Mouse (Mus musculus): ENCODE measurements around the gene Ccdc96.

Gene Ccdc96

DNA sequence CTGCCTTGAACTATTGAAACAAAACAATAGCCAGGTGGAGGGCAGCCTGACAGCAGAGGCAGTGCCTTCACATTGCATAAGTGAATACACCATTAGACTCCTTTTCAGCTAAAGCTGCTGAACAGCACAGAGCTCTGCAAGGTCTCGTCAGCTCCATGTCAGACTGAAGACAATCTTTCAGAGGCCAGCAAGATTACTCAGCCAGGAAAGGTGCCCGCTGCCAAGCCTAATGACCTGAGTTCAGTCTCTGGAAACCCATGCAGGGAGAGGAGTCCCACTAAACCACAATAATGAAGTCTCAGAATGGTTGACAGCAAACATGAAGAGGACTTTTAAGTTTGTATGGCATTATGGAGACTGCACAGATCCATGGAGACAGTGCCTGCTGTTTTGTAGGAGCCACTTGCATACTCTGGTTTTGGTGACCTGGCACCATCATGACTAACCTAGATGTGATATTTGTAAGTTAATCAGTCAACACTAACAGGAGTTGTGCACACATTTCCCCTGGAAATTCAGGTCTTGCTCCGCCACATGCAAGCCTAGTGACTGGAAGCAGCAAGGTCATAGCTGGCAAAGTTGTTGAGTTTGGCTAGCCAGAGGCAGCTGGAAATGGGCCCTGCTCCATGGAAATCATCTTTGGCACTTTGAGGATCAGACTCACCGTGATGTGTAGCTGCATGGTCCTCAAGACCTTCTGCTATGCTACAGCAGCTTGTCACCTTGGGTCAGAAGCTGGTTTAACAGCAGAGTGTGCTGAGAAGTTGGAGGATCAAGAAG, 11.3 kb upstream of the Ccdc96 start:
- no peak for DNase-seq (ENCODE audit: low read depth, low spot score)

DNA sequence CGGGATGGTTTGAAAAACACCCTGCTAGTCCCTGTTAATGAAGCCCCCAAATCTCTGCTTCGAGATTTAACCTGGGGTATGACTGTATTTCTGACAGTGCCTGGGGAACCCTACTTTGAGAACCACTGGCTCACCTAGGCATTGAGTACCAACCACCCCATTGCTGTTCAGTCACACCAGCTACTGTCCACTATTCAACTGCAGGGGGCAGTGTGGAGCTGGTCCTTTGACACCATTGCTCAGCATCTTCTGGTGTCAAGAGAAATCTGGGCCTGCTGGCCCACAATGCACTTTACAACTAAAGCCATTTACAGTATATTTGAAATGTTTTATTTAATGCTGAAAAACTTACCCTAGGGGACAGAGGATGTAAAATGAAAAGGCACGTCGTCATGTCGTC, 10.1 kb upstream of the Ccdc96 start:
- DNase-seq (ENCODE audit: low read depth, low spot score): peak; percentile 76

DNA sequence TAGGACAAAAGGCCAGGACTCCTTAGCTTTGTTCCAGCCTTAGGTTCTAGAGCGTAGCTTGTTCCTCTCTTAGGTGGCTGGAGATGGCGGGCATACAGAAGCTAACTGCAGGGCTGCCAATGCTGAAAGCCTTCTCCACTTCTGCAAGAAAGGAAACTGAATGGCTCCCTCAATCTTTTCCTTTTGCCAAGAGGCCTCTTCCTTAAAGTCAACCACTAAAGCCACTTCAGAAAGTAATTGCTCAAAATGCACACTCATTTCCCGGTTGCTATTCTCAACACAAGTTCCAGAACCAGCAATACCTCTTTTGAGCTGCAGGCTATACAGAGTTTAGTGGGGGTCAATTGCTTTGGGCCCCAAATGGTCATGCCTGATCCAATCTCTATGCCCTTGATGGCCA, 6.9 kb upstream of the Ccdc96 start:
- no peak for DNase-seq (ENCODE audit: low read depth, low spot score)

DNA sequence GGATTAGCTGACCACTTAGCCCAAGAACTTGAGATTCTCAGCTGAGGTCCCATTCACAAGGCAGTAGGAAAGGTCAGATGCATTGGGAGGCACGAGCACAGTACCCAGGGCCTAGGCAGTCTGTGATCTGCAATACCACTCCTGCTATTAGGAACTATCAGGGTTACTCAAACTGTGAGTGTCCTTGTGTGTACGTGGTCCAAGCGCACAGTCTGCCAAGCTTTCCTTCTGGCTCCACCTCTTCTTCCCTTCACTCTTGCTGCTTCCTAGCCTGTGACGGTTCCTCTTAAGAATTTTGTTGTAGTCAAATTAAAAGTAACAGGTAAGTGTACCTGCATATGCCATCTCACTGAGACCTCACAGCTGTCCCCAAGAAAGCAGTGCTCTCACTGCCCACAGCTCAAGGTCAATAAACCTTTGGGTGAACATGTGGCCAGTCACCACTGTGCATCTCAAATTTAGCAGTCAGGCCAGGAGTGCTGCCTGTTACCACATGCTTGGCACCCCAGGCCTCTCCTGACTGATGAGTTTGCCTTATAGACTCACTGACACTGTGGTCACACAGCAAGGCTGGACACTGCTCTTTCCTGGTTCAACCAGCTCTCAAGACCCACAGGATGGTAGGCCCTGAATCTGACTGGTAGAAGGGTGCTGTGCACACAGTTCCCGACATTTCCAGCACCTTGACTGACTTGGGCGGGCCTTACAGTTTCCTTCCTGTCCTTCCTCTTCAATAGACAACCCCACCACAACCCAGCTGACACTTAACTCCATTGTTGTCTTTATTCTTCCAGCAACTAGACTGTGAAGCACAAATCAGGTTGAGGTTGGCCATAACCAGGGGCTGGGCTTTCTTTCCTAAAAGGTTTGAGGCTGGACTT, 5.6 kb upstream of the Ccdc96 start:
- DNase-seq (ENCODE audit: low read depth, low spot score): no peak

DNA sequence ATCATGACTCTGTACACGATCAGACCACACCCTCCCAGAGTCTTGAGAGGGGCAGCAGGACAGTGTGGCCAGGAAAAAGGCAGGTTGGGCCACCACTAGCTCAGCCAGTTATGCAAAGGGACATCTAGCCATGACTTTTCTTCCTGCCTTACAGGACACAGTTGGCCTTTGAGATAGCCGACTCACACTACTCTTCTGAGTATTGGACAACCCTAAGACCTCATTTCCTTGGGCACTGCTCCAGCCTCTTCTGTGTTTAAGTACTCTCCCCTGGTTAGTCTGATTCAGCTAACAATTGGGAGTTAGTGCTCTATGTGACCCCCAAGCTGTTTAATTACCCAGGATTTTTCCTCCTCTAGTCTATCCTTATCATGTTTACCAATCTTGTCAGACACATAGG, 4.7 kb upstream of the Ccdc96 start:
- DNase-seq (ENCODE audit: low read depth, low spot score): no peak

DNA sequence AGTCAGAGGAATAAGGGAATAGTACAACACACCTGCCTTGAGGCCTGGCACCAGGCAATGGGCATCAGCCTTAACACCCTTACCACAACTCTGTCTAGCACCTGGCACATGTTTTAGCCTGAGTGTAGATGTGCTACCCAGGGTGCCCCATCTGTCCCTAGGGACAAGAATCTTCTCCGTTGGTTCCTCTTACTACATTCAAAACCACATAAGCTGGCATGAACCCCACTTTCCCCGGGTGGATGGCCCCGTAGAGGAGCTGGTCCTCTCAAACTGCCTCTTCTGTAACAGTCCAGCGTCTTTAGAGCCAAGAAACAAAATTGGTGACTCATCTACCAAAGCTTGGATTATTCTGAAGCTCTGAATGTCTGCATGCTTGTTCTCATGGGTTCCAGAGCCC, 4.0 kb upstream of the Ccdc96 start:
- peak; percentile 60 for DNase-seq (ENCODE audit: low read depth, low spot score)

DNA sequence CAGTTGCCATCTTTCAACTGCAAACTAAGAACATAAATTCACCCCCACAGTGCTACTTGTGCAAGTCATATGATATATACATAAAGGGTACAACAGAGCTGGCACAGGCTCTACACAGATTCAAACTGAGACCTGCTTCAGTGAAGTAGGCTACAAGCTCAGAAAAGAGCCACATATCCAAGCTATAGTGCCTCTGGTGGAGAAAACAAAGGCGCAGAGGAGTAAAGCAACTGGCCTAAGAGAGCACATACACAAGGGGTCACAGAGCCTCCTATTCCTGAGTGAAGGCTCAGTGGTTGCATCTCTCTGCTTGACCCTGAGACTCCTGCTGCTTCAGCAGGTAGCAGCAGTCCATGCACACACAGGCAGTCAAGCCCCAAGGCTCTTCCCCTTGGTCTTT, 3.3 kb upstream of the Ccdc96 start:
- DNase-seq (ENCODE audit: low read depth, low spot score): peak; percentile 48

DNA sequence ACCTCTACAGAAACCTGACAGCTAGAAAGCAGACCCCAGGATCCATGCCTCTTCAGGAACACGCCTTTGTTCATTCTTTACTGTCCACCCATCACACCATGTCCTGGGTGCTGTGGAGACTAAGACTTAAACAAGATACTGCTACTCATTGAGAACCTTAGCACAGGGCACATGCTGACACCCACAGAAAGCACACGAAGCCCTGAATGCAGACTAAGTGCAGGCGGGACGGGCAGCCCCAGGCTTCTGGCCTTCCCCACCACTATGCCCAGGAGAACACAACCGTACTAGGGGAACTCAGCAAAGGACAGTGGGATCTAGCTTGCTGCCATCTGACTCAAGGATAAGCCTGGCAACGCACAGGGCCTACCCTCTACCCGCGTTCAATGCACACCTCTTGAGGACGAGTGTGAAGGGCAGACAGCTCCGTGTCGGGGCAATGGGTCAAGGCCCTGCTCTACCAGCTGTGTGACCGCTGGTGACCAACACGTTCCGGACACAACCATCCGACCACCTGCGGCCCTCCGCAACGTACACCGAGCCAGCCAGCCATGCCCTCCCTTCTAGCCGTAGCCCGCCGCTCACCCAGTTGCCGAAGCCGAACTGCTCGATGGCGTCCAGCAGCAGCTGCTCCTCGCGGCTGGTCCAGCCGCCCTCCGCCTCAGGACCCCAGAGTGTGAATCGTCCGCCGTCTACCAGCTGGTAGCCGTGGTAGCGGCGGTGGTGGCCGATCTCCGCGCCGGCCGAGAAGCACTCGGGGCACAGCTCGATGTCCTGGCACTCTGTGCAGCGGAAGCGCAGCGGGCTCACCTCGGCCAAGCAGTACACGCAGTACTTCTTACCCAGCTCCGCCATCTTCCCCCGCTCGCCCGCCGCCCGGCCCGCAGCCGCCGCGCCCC, 936 bp upstream of the Ccdc96 start:
- DNase-seq (ENCODE audit: low read depth, low spot score): peak; percentile 74

DNA sequence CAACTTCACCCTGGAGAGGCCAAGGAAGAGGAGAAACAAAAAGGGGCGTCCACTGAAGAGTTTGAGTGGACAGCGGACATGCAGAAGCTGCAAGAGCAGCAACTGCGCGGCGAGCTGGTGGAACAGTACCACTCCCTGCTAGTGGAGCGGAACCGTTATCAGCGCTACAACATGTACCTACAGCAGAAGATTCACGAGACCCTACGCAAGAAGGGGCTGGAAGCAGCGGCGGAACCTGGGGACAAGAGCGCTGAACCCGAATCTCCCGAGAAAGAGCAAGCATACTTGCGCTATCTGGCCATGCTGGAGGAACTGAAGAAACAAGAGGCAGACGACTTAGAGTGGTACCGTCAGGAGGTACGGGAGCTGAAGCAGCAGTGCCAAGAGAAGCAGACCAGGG, 918 bp downstream of the Ccdc96 start:
- no peak for DNase-seq (ENCODE audit: low read depth, low spot score)

DNA sequence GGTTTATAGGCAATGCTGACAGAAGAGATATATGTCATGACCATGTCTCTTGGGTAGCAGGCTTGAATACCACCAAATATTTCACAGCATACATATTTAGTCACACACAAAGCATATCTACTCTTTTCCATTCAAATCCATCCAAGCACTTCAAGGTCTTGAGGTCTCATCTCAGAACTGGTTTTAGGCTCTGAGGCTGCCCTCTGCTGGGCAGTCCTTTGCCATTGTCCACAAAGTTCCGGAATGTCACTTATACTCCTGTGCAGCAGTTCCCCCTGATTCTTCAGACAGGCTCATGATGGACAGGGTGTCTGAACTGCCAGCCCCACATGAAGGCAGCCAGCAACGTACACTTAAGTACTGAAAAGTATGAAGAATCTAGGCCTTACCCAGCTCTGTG, 4.8 kb downstream of the Ccdc96 start:
- DNase-seq (ENCODE audit: low read depth, low spot score): no peak

DNA sequence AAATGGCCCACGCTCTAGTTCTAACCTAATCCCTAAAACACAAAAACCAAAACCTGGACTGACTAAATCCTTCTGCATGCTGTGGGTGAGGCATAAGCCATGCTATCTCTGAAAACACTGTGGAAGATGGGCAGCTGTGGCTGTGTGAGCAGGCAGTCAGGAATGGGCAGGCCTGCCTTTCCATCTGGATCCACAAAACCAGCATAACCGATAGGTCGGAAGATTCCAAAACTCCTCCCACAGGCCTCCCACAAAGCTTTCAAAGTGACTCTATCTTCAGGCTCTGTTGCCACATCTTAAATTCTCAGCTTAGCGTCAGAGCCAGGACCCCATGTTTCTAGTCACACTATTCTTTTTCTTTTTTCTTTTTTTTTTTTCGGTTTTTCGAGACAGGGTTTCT, 9.5 kb downstream of the Ccdc96 start:
- no peak for DNase-seq (ENCODE audit: low read depth, low spot score)

DNA sequence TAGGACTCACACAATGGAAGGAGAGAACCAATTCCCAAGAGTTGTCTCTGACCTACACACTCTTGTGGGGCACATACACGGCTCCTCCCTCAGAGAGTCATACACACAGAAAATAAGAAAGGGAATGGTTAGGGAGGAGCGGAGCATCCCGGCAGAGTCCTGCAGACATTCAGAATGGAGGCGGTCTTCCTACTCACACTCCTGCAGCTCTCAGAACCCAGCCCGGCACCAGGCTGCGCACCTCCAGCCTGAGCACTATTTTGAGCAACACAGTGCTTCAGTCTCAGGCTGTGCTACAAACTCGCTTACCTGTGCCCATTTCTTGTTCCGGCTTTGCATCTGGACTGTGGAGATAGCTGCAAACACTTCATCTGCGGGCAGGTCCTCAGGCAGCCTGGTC, 10.3 kb downstream of the Ccdc96 start:
- DNase-seq (ENCODE audit: low read depth, low spot score): no peak

DNA sequence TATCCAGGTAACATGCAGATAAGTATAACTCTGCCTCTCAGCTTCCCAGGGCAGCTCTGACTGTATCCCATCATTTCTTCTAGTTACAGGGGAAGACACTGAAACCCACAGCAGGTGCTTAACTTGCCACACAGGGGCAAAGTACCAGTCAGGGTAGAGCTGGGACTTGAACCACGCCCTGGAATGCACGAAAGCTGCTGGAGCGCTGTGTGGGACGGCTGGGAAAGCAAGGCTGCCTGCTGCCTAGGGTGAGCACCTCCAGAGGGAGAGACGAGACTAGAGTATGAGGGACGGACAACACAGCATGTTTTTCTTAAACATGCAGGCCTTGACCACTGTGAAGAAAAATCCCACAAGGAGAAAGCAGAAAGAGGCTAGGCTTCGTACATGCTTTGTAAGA, 20.8 kb downstream of the Ccdc96 start:
- no peak for DNase-seq (ENCODE audit: low read depth, low spot score)

DNA sequence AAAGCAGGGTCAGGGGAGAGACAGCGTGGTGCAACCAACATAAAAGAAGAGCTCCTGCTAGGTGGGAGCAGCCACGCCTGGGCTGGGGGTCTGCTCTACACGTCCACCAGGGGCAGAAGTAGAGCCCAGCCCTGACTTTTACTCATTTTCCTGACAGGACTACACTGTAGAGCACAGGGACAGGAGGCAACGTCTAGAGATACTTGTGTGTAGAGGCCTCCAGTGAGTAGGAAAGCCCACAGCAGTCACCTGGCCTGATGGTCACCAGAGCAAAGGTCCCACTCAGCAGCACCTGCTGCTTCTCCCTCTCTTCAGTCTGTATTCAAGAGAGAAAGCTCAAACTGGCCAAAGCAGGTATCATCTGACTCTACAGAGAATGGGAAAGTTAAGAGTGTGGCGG, 21.3 kb downstream of the Ccdc96 start:
- DNase-seq (ENCODE audit: low read depth, low spot score): no peak

DNA sequence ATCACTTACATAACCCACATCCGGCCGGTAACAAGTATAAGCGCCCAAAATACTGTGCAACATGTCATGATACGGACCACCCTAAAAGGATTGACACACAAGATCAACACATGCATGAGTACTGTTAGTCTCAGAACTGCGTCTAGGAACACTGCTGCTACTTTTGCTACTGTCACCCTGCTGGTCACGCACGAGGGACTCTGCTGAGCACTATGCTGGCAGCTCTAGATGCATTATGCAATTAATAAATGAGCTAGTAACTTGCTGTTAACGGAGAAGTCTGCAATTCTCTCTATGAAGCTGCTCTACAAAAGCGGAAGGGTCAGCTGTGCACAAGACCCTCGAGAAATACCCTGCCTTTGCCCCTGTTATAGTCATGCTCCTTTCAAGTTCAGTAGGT, 24.0 kb downstream of the Ccdc96 start:
- DNase-seq (ENCODE audit: low read depth, low spot score): no peak

DNA sequence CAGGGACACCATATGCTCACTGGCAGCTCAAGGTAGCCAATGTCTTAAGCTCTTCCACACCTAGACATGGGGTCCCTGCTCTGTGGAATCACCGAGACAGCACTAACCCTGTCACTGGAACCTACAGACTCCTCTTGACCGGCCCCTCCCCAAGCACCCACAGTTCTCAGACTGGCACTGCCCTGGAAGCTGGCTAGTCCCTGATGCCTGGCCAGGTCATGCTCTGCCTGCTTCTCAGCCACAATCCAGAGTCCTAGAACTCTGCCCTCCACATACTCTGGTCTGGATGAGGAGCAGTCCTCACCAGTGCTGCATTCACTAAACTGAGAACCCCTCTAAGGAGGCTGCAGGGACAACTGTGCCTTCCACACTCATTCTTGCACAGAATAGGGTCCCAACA, 26.6 kb downstream of the Ccdc96 start:
- DNase-seq (ENCODE audit: low read depth, low spot score): no peak

DNA sequence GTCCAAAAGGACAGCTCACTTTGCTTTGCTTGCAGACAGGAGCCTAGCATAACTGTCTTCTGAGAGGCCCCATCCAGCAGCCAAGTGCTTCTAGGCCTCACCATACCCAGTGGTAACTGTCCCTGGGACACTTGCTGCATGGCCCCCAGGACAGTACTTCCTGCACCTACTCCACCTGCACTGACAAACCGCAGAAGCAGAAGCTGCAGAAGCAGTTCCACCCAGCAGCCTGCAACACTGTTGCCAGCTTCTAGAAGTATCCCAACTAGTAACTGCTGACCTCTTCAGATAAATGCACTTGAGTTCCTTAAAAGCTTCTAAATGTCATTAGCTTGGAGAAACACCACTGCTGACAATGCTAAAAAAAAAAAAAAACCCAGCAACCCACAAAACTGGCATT, 30.7 kb downstream of the Ccdc96 start:
- DNase-seq (ENCODE audit: low read depth, low spot score): no peak

DNA sequence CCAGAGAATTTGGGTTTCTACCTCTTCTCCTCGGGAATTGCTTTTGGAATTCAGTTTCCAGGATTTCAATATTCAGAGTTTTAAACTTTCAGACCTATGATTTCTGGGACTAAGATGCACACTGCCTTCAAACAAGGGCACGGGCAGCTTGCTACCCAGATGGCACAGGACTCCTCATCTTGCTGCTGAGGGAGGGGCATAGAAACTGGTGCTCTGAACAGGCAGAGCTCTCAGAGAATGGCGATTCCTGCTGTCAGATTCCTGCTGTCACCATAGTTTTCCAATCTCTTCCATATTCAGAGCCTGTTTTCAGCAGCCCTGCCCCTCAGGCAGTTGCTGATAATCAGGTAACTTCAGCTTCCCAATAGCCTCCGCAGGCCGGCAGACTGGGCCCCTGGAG, 31.2 kb downstream of the Ccdc96 start:
- DNase-seq (ENCODE audit: low read depth, low spot score): no peak

DNA sequence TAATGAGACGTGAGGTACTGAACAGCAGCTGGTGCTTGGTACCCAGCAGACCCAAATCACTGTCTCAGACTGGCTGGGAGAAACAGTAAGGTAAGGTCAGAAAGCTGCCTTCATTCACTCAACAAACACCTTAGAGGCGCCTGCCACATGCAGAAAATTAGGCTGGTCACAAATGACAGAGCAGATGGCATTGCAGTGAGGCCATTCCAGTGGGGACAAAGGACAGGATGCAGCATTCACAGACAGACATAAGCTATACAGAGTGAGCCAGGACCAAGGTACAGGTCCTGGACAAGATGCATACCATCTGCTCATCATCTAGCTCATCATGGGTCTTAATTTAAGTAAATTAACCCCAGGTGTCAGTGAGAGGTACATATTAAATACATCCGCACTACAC, 33.2 kb downstream of the Ccdc96 start:
- DNase-seq (ENCODE audit: low read depth, low spot score): no peak

DNA sequence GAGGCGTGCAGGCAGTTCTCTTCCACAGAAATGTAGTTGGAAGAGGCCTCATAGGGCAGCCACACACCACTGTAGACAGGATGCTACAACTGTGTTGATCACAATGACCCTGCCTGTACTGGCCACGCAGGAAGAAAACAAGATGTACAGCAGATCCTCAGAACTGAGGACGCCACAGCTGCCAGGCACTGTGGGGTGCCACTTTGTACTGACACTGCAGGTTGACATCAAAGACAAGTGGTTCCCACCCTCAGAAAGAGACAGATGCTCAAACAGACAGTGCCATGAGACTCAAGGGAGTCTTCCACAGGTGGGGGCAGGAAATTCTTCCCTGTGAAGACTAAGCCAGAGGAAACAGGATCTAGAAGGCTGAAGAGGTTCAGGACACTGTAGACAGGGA, 35.4 kb downstream of the Ccdc96 start:
- no peak for DNase-seq (ENCODE audit: low read depth, low spot score)

DNA sequence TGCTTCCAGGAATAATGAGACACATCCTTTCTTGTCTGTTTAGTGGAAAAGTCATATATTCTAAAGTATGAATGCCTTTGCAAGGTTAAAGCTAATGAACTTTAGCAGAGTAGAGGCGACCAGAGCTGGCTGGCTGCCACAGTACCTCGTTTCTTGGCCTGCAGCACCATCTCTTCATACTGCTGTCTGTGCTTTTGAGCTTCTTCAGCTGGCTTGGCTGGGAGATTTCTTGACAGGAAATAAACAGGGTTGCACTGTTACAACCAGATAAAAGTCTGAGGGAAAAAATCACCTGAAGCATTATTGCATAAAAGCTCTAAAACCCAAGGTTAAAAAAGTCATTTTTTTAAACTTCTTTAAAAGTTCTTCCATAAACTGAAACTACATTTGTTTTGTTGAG, 38.4 kb downstream of the Ccdc96 start:
- no peak for DNase-seq (ENCODE audit: low read depth, low spot score)

DNA sequence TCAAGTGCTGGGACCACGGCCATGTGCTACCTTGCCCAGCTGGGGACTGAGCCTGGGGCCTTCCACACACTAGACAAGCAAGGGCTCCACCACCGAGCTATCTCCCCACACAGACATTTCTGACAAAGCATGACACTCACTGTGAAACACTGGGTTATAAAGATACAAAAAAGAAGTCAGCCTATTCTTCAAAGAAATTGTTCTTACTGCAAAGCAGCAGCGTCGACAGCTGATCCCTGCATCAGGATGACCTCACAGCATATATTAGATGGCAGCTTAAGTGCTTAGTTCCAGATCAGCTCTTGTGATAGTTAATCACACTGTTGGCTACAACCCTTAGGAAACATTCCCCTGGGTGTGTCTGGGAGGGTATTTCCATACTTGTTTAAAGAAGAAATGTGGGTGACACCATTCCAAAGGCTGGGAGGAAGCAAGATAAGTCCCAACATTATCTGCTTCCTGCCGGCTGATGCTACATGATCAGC, 38.9 kb downstream of the Ccdc96 start:
- DNase-seq (ENCODE audit: low read depth, low spot score): no peak
